Mouse (Mus musculus) embryo, embryonic 9.5 days (tissue): ENCODE measurements around the gene 1500011B03Rik.
"Not testable (repeated sequence)": the region's sequence is repeated elsewhere in the genome, so short reads cannot be mapped to it uniquely, and the experiment has no call there.

Experiments used
- DNase-seq: peaks from one replicate; pipeline ENCODE4 v3.0.0-alpha.2; 2017; ENCODE audit errors: extremely low spot score

Gene 1500011B03Rik

GRCm38 (mm10) chr5:114822796-114823688 is at the start of gene 1500011B03Rik:
Gene 1500011B03Rik, minus strand, starts transcription at chr5:114823468.
- DNase-seq: peak; percentile 93

GRCm38 (mm10) chr5:114865279-114865678 is 42.0 kb upstream of the 1500011B03Rik start:
- no peak for DNase-seq

- DNase-seq: no peak
Observed at GRCm38 (mm10) chr5:114864813-114865212, 41.5 kb upstream of the 1500011B03Rik start.

GRCm38 (mm10) chr5:114861730-114862129 is 38.5 kb upstream of the 1500011B03Rik start:
- DNase-seq: no peak

- DNase-seq: peak; percentile 79
Observed at GRCm38 (mm10) chr5:114859253-114859652, 36.0 kb upstream of the 1500011B03Rik start.

GRCm38 (mm10) chr5:114858582-114858981 is 35.3 kb upstream of the 1500011B03Rik start, which contains the start of gene Gm9936:
Gene Gm9936, minus strand, starts transcription at chr5:114858682.
- no peak for DNase-seq

GRCm38 (mm10) chr5:114853364-114853763 is 30.1 kb upstream of the 1500011B03Rik start, which contains the start of gene 4930519G04Rik:
Gene 4930519G04Rik, plus strand, starts transcription at chr5:114853664.
- not testable (repeated sequence) for DNase-seq

- no peak for DNase-seq
Observed at GRCm38 (mm10) chr5:114851565-114852236, 28.4 kb upstream of the 1500011B03Rik start.

GRCm38 (mm10) chr5:114844371-114844770 is 21.1 kb upstream of the 1500011B03Rik start:
- DNase-seq: not testable (repeated sequence)

GRCm38 (mm10) chr5:114842674-114843073 is 19.4 kb upstream of the 1500011B03Rik start:
- DNase-seq: no peak

- DNase-seq: not testable (repeated sequence)
Observed at GRCm38 (mm10) chr5:114842155-114842554, 18.9 kb upstream of the 1500011B03Rik start.

- not testable (repeated sequence) for DNase-seq
Observed at GRCm38 (mm10) chr5:114840481-114840880, 17.2 kb upstream of the 1500011B03Rik start.

- DNase-seq: no peak
Observed at GRCm38 (mm10) chr5:114836886-114837285, 13.6 kb upstream of the 1500011B03Rik start.

- no peak for DNase-seq
Observed at GRCm38 (mm10) chr5:114829740-114830139, 6.5 kb upstream of the 1500011B03Rik start.

GRCm38 (mm10) chr5:114827427-114827826 is 4.2 kb upstream of the 1500011B03Rik start:
- no peak for DNase-seq

- peak; percentile 89 for DNase-seq
Observed at GRCm38 (mm10) chr5:114825978-114826691, 2.9 kb upstream of the 1500011B03Rik start.

- peak; percentile 44 for DNase-seq
Observed at GRCm38 (mm10) chr5:114824197-114824596, 929 bp upstream of the 1500011B03Rik start.

- DNase-seq: no peak
Observed at GRCm38 (mm10) chr5:114818124-114818523, 5.1 kb downstream of the 1500011B03Rik start.

- DNase-seq: no peak
Observed at GRCm38 (mm10) chr5:114816599-114816998, 6.7 kb downstream of the 1500011B03Rik start.

- DNase-seq: peak; percentile 92
Observed at GRCm38 (mm10) chr5:114813525-114814181, 9.6 kb downstream of the 1500011B03Rik start.

GRCm38 (mm10) chr5:114809826-114810225 is 13.4 kb downstream of the 1500011B03Rik start:
- DNase-seq: no peak
